Mouse (Mus musculus): ENCODE measurements around the gene Rapgef1. TPM values are rescaled to one million over a fixed set of nuclear protein-coding genes. Genes with fewer than 3 reads are reported as not detected.

Rapgef1 gene
- polyA plus RNA-seq, 1 experiment from 2014 or later, result 12.7 TPM

- Histone ChIP-seq H3K4me3 (replicated peaks) (no peak overlapping the region), H3K4me1 (no peaks in the 10 kb centered on the region), H3K9ac (no peak overlapping the region), H3K27me3 (replicated peaks) (no peaks in the 10 kb centered on the region), H3K36me3 (no peaks in the 10 kb centered on the region), H3K9me3 (no peaks in the 10 kb centered on the region), H3K4me2 (no peak overlapping the region), H3K27ac (peak overlapping the region; percentile 75; the same call in 1 of the 2 replicates)
- 54% methylated on average over 6 of the region's 6 CpGs for WGBS
- ATAC-seq (ENCODE audit: insufficient read depth, low FRiP score, low read depth), result no peak
These were observed 29.7 kb downstream of the Rapgef1 start for GRCm38 (mm10) chr2:29648956-29649794.

GRCm38 (mm10) chr2:29649795-29650457 lies 30.4 kb downstream of the Rapgef1 start:
- H3K4me3 ChIP-seq (replicated peaks), result no peak overlapping the region
- no peak overlapping the region for H3K4me2 ChIP-seq
- H3K27ac ChIP-seq, result peak overlapping the region; percentile 67; the same call in 1 of the 2 replicates
- WGBS, result 69% methylated on average over 10 of the region's 10 CpGs
- H3K27me3 ChIP-seq (replicated peaks), result no peaks in the 10 kb centered on the region
- no peaks in the 10 kb centered on the region for H3K4me1 ChIP-seq
- H3K9ac ChIP-seq, result no peak overlapping the region
- no peaks in the 10 kb centered on the region for H3K9me3 ChIP-seq
- H3K36me3 ChIP-seq, result no peaks in the 10 kb centered on the region
- no peak for ATAC-seq (ENCODE audit: insufficient read depth, low FRiP score, low read depth)

- H3K4me2 ChIP-seq, result no peak overlapping the region
- no peak overlapping the region for H3K9ac ChIP-seq
- H3K27ac ChIP-seq, result no peak overlapping the region
- ATAC-seq (ENCODE audit: insufficient read depth, low FRiP score, low read depth), result no peak
- H3K27me3 ChIP-seq (replicated peaks), result no peaks in the 10 kb centered on the region
- H3K4me3 ChIP-seq (replicated peaks), result no peak overlapping the region
- no peaks in the 10 kb centered on the region for H3K9me3 ChIP-seq
- no peaks in the 10 kb centered on the region for H3K36me3 ChIP-seq
- H3K4me1 ChIP-seq, result no peaks in the 10 kb centered on the region
- WGBS, result 84% methylated on average over 5 of the region's 5 CpGs
These were observed 32.4 kb downstream of the Rapgef1 start for GRCm38 (mm10) chr2:29651876-29652275.

- Histone ChIP-seq H3K4me2 (no peak overlapping the region), H3K9me3 (no peaks in the 10 kb centered on the region), H3K4me1 (0 out of 2 replicates have a peak, but pooled peaks cover 2% of the 10 kb centered on the region), H3K4me3 (replicated peaks) (no peak overlapping the region), H3K27me3 (replicated peaks) (no peaks in the 10 kb centered on the region), H3K36me3 (no peaks in the 10 kb centered on the region), H3K27ac (no peak overlapping the region), H3K9ac (no peak overlapping the region)
- no peak for ATAC-seq (ENCODE audit: insufficient read depth, low FRiP score, low read depth)
- WGBS, result 96% methylated on average over 5 of the region's 5 CpGs
These were observed 35.9 kb downstream of the Rapgef1 start for GRCm38 (mm10) chr2:29655433-29655832.

GRCm38 (mm10) chr2:29656095-29656494 lies 36.6 kb downstream of the Rapgef1 start:
- no peak for ATAC-seq (ENCODE audit: insufficient read depth, low FRiP score, low read depth)
- Histone ChIP-seq H3K4me2 (no peak overlapping the region), H3K36me3 (no peaks in the 10 kb centered on the region), H3K27ac (no peak overlapping the region), H3K4me3 (replicated peaks) (no peak overlapping the region), H3K4me1 (0 out of 2 replicates have a peak, but pooled peaks cover 3% of the 10 kb centered on the region), H3K9ac (no peak overlapping the region), H3K9me3 (no peaks in the 10 kb centered on the region), H3K27me3 (replicated peaks) (no peaks in the 10 kb centered on the region)
- 96% methylated on average over 1 of the region's 1 CpGs for WGBS

GRCm38 (mm10) chr2:29657089-29657488 lies 37.6 kb downstream of the Rapgef1 start:
- H3K9me3 ChIP-seq, result no peaks in the 10 kb centered on the region
- no peak overlapping the region for H3K4me2 ChIP-seq
- no peak overlapping the region for H3K27ac ChIP-seq
- H3K9ac ChIP-seq, result no peak overlapping the region
- no peak for ATAC-seq (ENCODE audit: insufficient read depth, low FRiP score, low read depth)
- H3K27me3 ChIP-seq (replicated peaks), result no peaks in the 10 kb centered on the region
- H3K36me3 ChIP-seq, result no peaks in the 10 kb centered on the region
- no peak overlapping the region for H3K4me3 ChIP-seq (replicated peaks)
- H3K4me1 ChIP-seq, result 0 out of 2 replicates have a peak, but pooled peaks cover 7% of the 10 kb centered on the region
- WGBS, result 69% methylated on average over 1 of the region's 1 CpGs

- Histone ChIP-seq H3K4me3 (replicated peaks) (no peak overlapping the region), H3K9me3 (no peaks in the 10 kb centered on the region), H3K36me3 (no peaks in the 10 kb centered on the region), H3K9ac (no peak overlapping the region), H3K27ac (peak overlapping the region; percentile 3; the same call in 1 of the 2 replicates), H3K4me2 (no peak overlapping the region), H3K4me1 (peaks cover 19% of the 10 kb centered on the region), H3K27me3 (replicated peaks) (no peaks in the 10 kb centered on the region)
- WGBS, result 59% methylated on average over 6 of the region's 6 CpGs
- no peak for ATAC-seq (ENCODE audit: insufficient read depth, low FRiP score, low read depth)
These were observed 42.3 kb downstream of the Rapgef1 start for GRCm38 (mm10) chr2:29661751-29662191.

GRCm38 (mm10) chr2:29663260-29663877 lies 43.8 kb downstream of the Rapgef1 start:
- no peaks in the 10 kb centered on the region for H3K9me3 ChIP-seq
- no peaks in the 10 kb centered on the region for H3K27me3 ChIP-seq (replicated peaks)
- 13% methylated on average over 4 of the region's 4 CpGs for WGBS
- ATAC-seq (ENCODE audit: insufficient read depth, low FRiP score, low read depth), result no peak
- peaks cover 20% of the 10 kb centered on the region for H3K4me1 ChIP-seq
- no peak overlapping the region for H3K9ac ChIP-seq
- peak overlapping the region; percentile 37; the same call in 1 of the 2 replicates for H3K27ac ChIP-seq
- no peak overlapping the region for H3K4me3 ChIP-seq (replicated peaks)
- H3K36me3 ChIP-seq, result no peaks in the 10 kb centered on the region
- no peak overlapping the region for H3K4me2 ChIP-seq

- H3K9me3 ChIP-seq, result no peaks in the 10 kb centered on the region
- 85% methylated on average over 5 of the region's 5 CpGs for WGBS
- H3K36me3 ChIP-seq, result no peaks in the 10 kb centered on the region
- ATAC-seq (ENCODE audit: insufficient read depth, low FRiP score, low read depth), result no peak
- H3K4me2 ChIP-seq, result no peak overlapping the region
- no peak overlapping the region for H3K27ac ChIP-seq
- H3K4me3 ChIP-seq (replicated peaks), result no peak overlapping the region
- H3K27me3 ChIP-seq (replicated peaks), result no peaks in the 10 kb centered on the region
- peaks cover 30% of the 10 kb centered on the region for H3K4me1 ChIP-seq
- H3K9ac ChIP-seq, result no peak overlapping the region
These were observed 45.9 kb downstream of the Rapgef1 start for GRCm38 (mm10) chr2:29665421-29665820.

GRCm38 (mm10) chr2:29666589-29666988 lies 47.1 kb downstream of the Rapgef1 start:
- H3K9ac ChIP-seq, result no peak overlapping the region
- H3K36me3 ChIP-seq, result no peaks in the 10 kb centered on the region
- no peak overlapping the region for H3K27ac ChIP-seq
- peak; percentile 40; the same call in 1 of the 2 replicates for ATAC-seq (ENCODE audit: insufficient read depth, low FRiP score, low read depth)
- peaks cover 37% of the 10 kb centered on the region for H3K4me1 ChIP-seq
- H3K9me3 ChIP-seq, result no peaks in the 10 kb centered on the region
- H3K4me2 ChIP-seq, result no peak overlapping the region
- no peak overlapping the region for H3K4me3 ChIP-seq (replicated peaks)
- H3K27me3 ChIP-seq (replicated peaks), result no peaks in the 10 kb centered on the region
- 12% methylated on average over 7 of the region's 7 CpGs for WGBS

GRCm38 (mm10) chr2:29667109-29667508 lies 47.6 kb downstream of the Rapgef1 start:
- no peaks in the 10 kb centered on the region for H3K9me3 ChIP-seq
- no peak for ATAC-seq (ENCODE audit: insufficient read depth, low FRiP score, low read depth)
- no peaks in the 10 kb centered on the region for H3K36me3 ChIP-seq
- H3K4me3 ChIP-seq (replicated peaks), result no peak overlapping the region
- no peak overlapping the region for H3K9ac ChIP-seq
- H3K27ac ChIP-seq, result no peak overlapping the region
- H3K27me3 ChIP-seq (replicated peaks), result no peaks in the 10 kb centered on the region
- no peak overlapping the region for H3K4me2 ChIP-seq
- 73% methylated on average over 4 of the region's 4 CpGs for WGBS
- H3K4me1 ChIP-seq, result peaks cover 38% of the 10 kb centered on the region

Data from stomach, embryonic 15.5 days (tissue).